Mouse (Mus musculus) hindbrain, embryonic 12.5 days (tissue): Measurements from ENCODE around the gene 2900026A02Rik. TPM values are rescaled to one million over a fixed set of nuclear protein-coding genes. Genes with fewer than 3 reads are reported as not detected.

Source experiments
- ATAC-seq: fragments of 200-750 bp; cut with Nextera tagmentation; 2 replicates; pipeline ENCODE4 v1.8.0; 2017; ENCODE audit warnings: moderate TSS enrichment; ENCODE audit not compliant: low FRiP score
- H3K27ac ChIP-seq: fragments of 300-500 bp; sonication (generic); 2 replicates; pipeline ENCODE4 v1.5.1; 2016; ENCODE audit warnings: mild to moderate bottlenecking
- H3K27me3 ChIP-seq: fragments of 300-500 bp; sonication (generic); 2 replicates; pipeline ENCODE4 v1.6.1; 2016; ENCODE audit warnings: mild to moderate bottlenecking
- H3K36me3 ChIP-seq: fragments of 300-500 bp; sonication (generic); 2 replicates; pipeline ENCODE4 v1.6.1; 2016; ENCODE audit warnings: mild to moderate bottlenecking
- H3K4me1 ChIP-seq: fragments of 300-500 bp; sonication (generic); 2 replicates; pipeline ENCODE4 v1.6.1; 2016
- H3K4me2 ChIP-seq: fragments of 300-500 bp; sonication (generic); replicated peaks from 2 replicates; pipeline ENCODE4 v1.6.1; 2016; ENCODE audit warnings: mild to moderate bottlenecking
- H3K4me3 ChIP-seq: fragments of 300-500 bp; sonication (generic); 2 replicates; pipeline ENCODE4 v1.5.1; 2016; ENCODE audit warnings: mild to moderate bottlenecking
- H3K9ac ChIP-seq: fragments of 300-500 bp; sonication (generic); 2 replicates; pipeline ENCODE4 v1.6.1; 2016; ENCODE audit warnings: mild to moderate bottlenecking, moderate library complexity
- H3K9me3 ChIP-seq: fragments of 300-500 bp; sonication (generic); replicated peaks from 2 replicates; pipeline ENCODE4 v1.6.1; 2016; ENCODE audit warnings: mild to moderate bottlenecking
- WGBS: fragments of 180-500 bp; shearing (Covaris S2); methylation state at CpG from one replicate; pipeline ENCODE4 v1.1.7; 2016; 5-methylcytosine and 5-hydroxymethylcytosine counted together
- polyA plus RNA-seq: library from polyadenylated mRNA; unstranded; fragments of >200 nt; fragmentation: Nextera tagmentation; extraction: Ambion mirVana; gene quantifications from 2 replicates; pipeline ENCODE4 v1.2.1, GENCODE M21; 2016

Gene 2900026A02Rik
- polyA plus RNA-seq, 1 experiment from 2014 or later = 3.6 TPM

- peak overlapping the region; percentile 4; the same call in 1 of the 2 replicates for H3K4me3 ChIP-seq
Measured at GRCm38 (mm10) chr5:113079783-113080182, 141.3 kb downstream of the 2900026A02Rik start.

GRCm38 (mm10) chr5:113078686-113079085, 142.3 kb downstream of the 2900026A02Rik start:
- 65% methylated on average over 5 of the region's 5 CpGs for WGBS
- Histone ChIP-seq H3K4me1 (peaks cover 13% of the 10 kb centered on the region), H3K9me3 (no peaks in the 10 kb centered on the region), H3K36me3 (no peaks in the 10 kb centered on the region), H3K9ac (no peak overlapping the region), H3K27me3 (0 out of 2 replicates have a peak, but pooled peaks cover 3% of the 10 kb centered on the region), H3K27ac (no peak overlapping the region), H3K4me2 (no peak overlapping the region), H3K4me3 (no peak overlapping the region)
- ATAC-seq = no peak

More at GRCm38 (mm10) chr5:113079783-113080182, 141.3 kb downstream of the 2900026A02Rik start:
- H3K9ac ChIP-seq = no peak overlapping the region
- peaks cover 11% of the 10 kb centered on the region for H3K4me1 ChIP-seq
- WGBS = 22% methylated on average over 21 of the region's 21 CpGs
- 0 out of 2 replicates have a peak, but pooled peaks cover 3% of the 10 kb centered on the region for H3K27me3 ChIP-seq
- H3K9me3 ChIP-seq = no peaks in the 10 kb centered on the region
- H3K36me3 ChIP-seq = no peaks in the 10 kb centered on the region
- ATAC-seq = no peak
- H3K4me2 ChIP-seq = peak overlapping the region; percentile 22; the same call in 1 of the 2 replicates
- no peak overlapping the region for H3K27ac ChIP-seq

GRCm38 (mm10) chr5:113070017-113070416, 151.0 kb downstream of the 2900026A02Rik start, which contains the start of gene Crybb2:
Gene Crybb2, minus strand, starts transcription at chr5:113070117.
- 0 out of 2 replicates have a peak, but pooled peaks cover 4% of the 10 kb centered on the region for H3K4me1 ChIP-seq

GRCm38 (mm10) chr5:113054308-113054707, 166.7 kb downstream of the 2900026A02Rik start:
- Histone ChIP-seq H3K27me3 (peaks cover 24% of the 10 kb centered on the region), H3K36me3 (no peaks in the 10 kb centered on the region), H3K4me1 (no peaks in the 10 kb centered on the region; the same call in 1 of the 2 replicates), H3K4me2 (no peak overlapping the region), H3K9me3 (no peaks in the 10 kb centered on the region), H3K9ac (no peak overlapping the region), H3K4me3 (no peak overlapping the region), H3K27ac (no peak overlapping the region)
- peak; percentile 35; the same call in 1 of the 2 replicates for ATAC-seq
- WGBS = 6% methylated on average over 16 of the region's 16 CpGs

More at GRCm38 (mm10) chr5:113070017-113070416, 151.0 kb downstream of the 2900026A02Rik start, which contains the start of gene Crybb2:
- H3K4me2 ChIP-seq = no peak within 1 kb of the TSS
- no peak within 1 kb of the TSS for H3K4me3 ChIP-seq
- ATAC-seq = no peak
- 0 out of 2 replicates have a peak, but pooled peaks cover 3% of the 10 kb centered on the region for H3K27me3 ChIP-seq
- H3K9ac ChIP-seq = no peak within 1 kb of the TSS
- no peaks in the 10 kb centered on the region for H3K36me3 ChIP-seq
- no peak within 1 kb of the TSS for H3K27ac ChIP-seq
- no peaks in the 10 kb centered on the region for H3K9me3 ChIP-seq

- no peaks in the 10 kb centered on the region for H3K36me3 ChIP-seq
- H3K9ac ChIP-seq = no peak overlapping the region
- H3K4me2 ChIP-seq = no peak overlapping the region
- no peaks in the 10 kb centered on the region for H3K9me3 ChIP-seq
- 73% methylated on average over 7 of the region's 7 CpGs for WGBS
- no peaks in the 10 kb centered on the region; the same call in 1 of the 2 replicates for H3K4me1 ChIP-seq
- H3K27ac ChIP-seq = no peak overlapping the region
- ATAC-seq = no peak
- H3K4me3 ChIP-seq = no peak overlapping the region
- peaks cover 20% of the 10 kb centered on the region for H3K27me3 ChIP-seq
Measured at GRCm38 (mm10) chr5:113050581-113051185, 170.4 kb downstream of the 2900026A02Rik start.

GRCm38 (mm10) chr5:113049876-113050275, 171.2 kb downstream of the 2900026A02Rik start:
- Histone ChIP-seq H3K4me3 (no peak overlapping the region), H3K9ac (no peak overlapping the region), H3K27me3 (peaks cover 15% of the 10 kb centered on the region), H3K36me3 (no peaks in the 10 kb centered on the region), H3K9me3 (no peaks in the 10 kb centered on the region), H3K4me1 (peaks cover 3% of the 10 kb centered on the region), H3K4me2 (no peak overlapping the region), H3K27ac (no peak overlapping the region)
- ATAC-seq = no peak

GRCm38 (mm10) chr5:113045511-113046273, 175.3 kb downstream of the 2900026A02Rik start:
- Histone ChIP-seq H3K36me3 (no peaks in the 10 kb centered on the region), H3K4me2 (no peak overlapping the region), H3K27ac (no peak overlapping the region), H3K9ac (no peak overlapping the region), H3K4me1 (peaks cover 22% of the 10 kb centered on the region), H3K9me3 (no peaks in the 10 kb centered on the region), H3K27me3 (no peaks in the 10 kb centered on the region), H3K4me3 (no peak overlapping the region)
- 86% methylated on average over 10 of the region's 10 CpGs for WGBS
- ATAC-seq = no peak

GRCm38 (mm10) chr5:113043531-113043930, 177.5 kb downstream of the 2900026A02Rik start:
- H3K9me3 ChIP-seq = no peaks in the 10 kb centered on the region
- no peaks in the 10 kb centered on the region for H3K27me3 ChIP-seq
- H3K4me2 ChIP-seq = no peak overlapping the region
- no peaks in the 10 kb centered on the region for H3K36me3 ChIP-seq
- no peak for ATAC-seq
- 83% methylated on average over 8 of the region's 8 CpGs for WGBS
- no peak overlapping the region for H3K4me3 ChIP-seq
- peaks cover 25% of the 10 kb centered on the region for H3K4me1 ChIP-seq
- no peak overlapping the region for H3K27ac ChIP-seq
- H3K9ac ChIP-seq = no peak overlapping the region

GRCm38 (mm10) chr5:113041567-113042071, 179.4 kb downstream of the 2900026A02Rik start:
- Histone ChIP-seq H3K27ac (peak overlapping the region; percentile 67), H3K36me3 (no peaks in the 10 kb centered on the region), H3K9ac (no peak overlapping the region), H3K4me3 (no peak overlapping the region), H3K27me3 (no peaks in the 10 kb centered on the region), H3K9me3 (no peaks in the 10 kb centered on the region), H3K4me1 (peaks cover 25% of the 10 kb centered on the region), H3K4me2 (no peak overlapping the region)
- peak; percentile 95 for ATAC-seq
- 3% methylated on average over 5 of the region's 5 CpGs for WGBS

- H3K27ac ChIP-seq = peak overlapping the region; percentile 67
- peaks cover 25% of the 10 kb centered on the region for H3K4me1 ChIP-seq
- WGBS = 82% methylated on average over 6 of the region's 6 CpGs
Measured at GRCm38 (mm10) chr5:113040776-113041175, 180.3 kb downstream of the 2900026A02Rik start.

GRCm38 (mm10) chr5:113038601-113039000, 182.4 kb downstream of the 2900026A02Rik start:
- Histone ChIP-seq H3K4me3 (no peak overlapping the region), H3K4me2 (no peak overlapping the region), H3K27ac (no peak overlapping the region), H3K4me1 (peaks cover 34% of the 10 kb centered on the region), H3K9me3 (no peaks in the 10 kb centered on the region), H3K27me3 (no peaks in the 10 kb centered on the region), H3K9ac (no peak overlapping the region), H3K36me3 (no peaks in the 10 kb centered on the region)
- no peak for ATAC-seq
- 77% methylated on average over 6 of the region's 6 CpGs for WGBS

More at GRCm38 (mm10) chr5:113040776-113041175, 180.3 kb downstream of the 2900026A02Rik start:
- no peak overlapping the region for H3K4me3 ChIP-seq
- H3K27me3 ChIP-seq = no peaks in the 10 kb centered on the region
- ATAC-seq = no peak
- H3K9me3 ChIP-seq = no peaks in the 10 kb centered on the region
- no peak overlapping the region for H3K4me2 ChIP-seq
- H3K36me3 ChIP-seq = no peaks in the 10 kb centered on the region
- no peak overlapping the region for H3K9ac ChIP-seq
